Mouse (Mus musculus) kidney, adult 2 months (tissue): Measurements from ENCODE around the gene Dnajc7. TPM values are rescaled to one million over a fixed set of nuclear protein-coding genes. Genes with fewer than 3 reads are reported as not detected.

ENCODE experiments used
- DNase-seq: peaks from one replicate; pipeline ENCODE4 v3.0.0; 2021
- H3K27ac ChIP-seq: fragments of 200-500 bp; 2 replicates; pipeline ENCODE4 v1.5.1; 2012; ENCODE audit warnings: low read depth, low read length, control low read depth, inconsistent platforms; ENCODE audit not compliant: insufficient read depth
- H3K27me3 ChIP-seq: fragments of 200-500 bp; replicated peaks from 2 replicates; pipeline ENCODE4 v1.6.1; 2012; ENCODE audit warnings: mild to moderate bottlenecking, moderate library complexity, low read length, inconsistent platforms; ENCODE audit not compliant: control insufficient read depth, insufficient read depth
- H3K36me3 ChIP-seq: fragments of 200-500 bp; 2 replicates; pipeline ENCODE4 v1.6.1; 2012; ENCODE audit warnings: mild to moderate bottlenecking, moderate library complexity, low read length, inconsistent platforms; ENCODE audit not compliant: control insufficient read depth, insufficient read depth
- H3K4me1 ChIP-seq: fragments of 200-500 bp; 2 replicates; pipeline ENCODE4 v1.6.1; 2011; ENCODE audit warnings: low read length; ENCODE audit not compliant: control insufficient read depth, insufficient read depth
- H3K4me3 ChIP-seq: fragments of 200-500 bp; 2 replicates; pipeline ENCODE4 v1.5.1; 2011; ENCODE audit warnings: mild to moderate bottlenecking, low read depth, low read length, control low read depth; ENCODE audit not compliant: insufficient read depth
- CTCF ChIP-seq: fragments of 200-500 bp; conservative IDR thresholded peaks from 2 replicates; pipeline ENCODE4 v1.5.1; 2011; ENCODE audit warnings: low read depth, mild to moderate bottlenecking, control low read depth, low read length, moderate library complexity, mixed read lengths; ENCODE audit not compliant: insufficient read depth, insufficient read length
- POLR2A ChIP-seq: fragments of 200-500 bp; IDR thresholded peaks from one replicate; pipeline ENCODE4 v1.6.1; 2011; ENCODE audit warnings: low read depth, low read length, control low read depth
- WGBS: fragments of 180-500 bp; shearing (Covaris S2); methylation state at CpG from one replicate; pipeline ENCODE4 v1.1.7; 2018; 5-methylcytosine and 5-hydroxymethylcytosine counted together
- polyA plus RNA-seq: library from polyadenylated mRNA; depleted of rRNA; stranded (reverse); fragments of >200 nt; gene quantifications from 2 replicates; pipeline ENCODE4 v1.2.3, GENCODE M21; 2012

Dnajc7 gene
- polyA plus RNA-seq, 1 experiment: 45.6 TPM

GRCm38 (mm10) chr11:100550101-100550500, 69.9 kb downstream of the Dnajc7 start:
- Histone ChIP-seq H3K36me3 (no peaks in the 10 kb centered on the region), H3K27ac (no peak overlapping the region), H3K4me1 (peaks cover 2% of the 10 kb centered on the region; the same call in 1 of the 2 replicates), H3K4me3 (no peak overlapping the region), H3K27me3 (no peaks in the 10 kb centered on the region)
- TF ChIP-seq POLR2A (no peak), CTCF (no peak)
- DNase-seq: no peak
- WGBS: 81% methylated on average over 6 of the region's 6 CpGs

- WGBS: 85% methylated on average over 8 of the region's 8 CpGs
- Histone ChIP-seq H3K27ac (no peak overlapping the region), H3K27me3 (no peaks in the 10 kb centered on the region), H3K4me1 (peaks cover 4% of the 10 kb centered on the region; the same call in 1 of the 2 replicates), H3K4me3 (no peak overlapping the region), H3K36me3 (no peaks in the 10 kb centered on the region)
- no peak for TF ChIP-seq CTCF
- DNase-seq: no peak
These were observed 70.5 kb downstream of the Dnajc7 start for GRCm38 (mm10) chr11:100549466-100549865.

- DNase-seq: no peak
These were observed 71.8 kb downstream of the Dnajc7 start for GRCm38 (mm10) chr11:100548141-100548540.

GRCm38 (mm10) chr11:100546955-100547354, 73.0 kb downstream of the Dnajc7 start:
- no peaks in the 10 kb centered on the region for H3K36me3 ChIP-seq
- TF ChIP-seq CTCF (no peak), POLR2A (no peak)
- no peaks in the 10 kb centered on the region for H3K27me3 ChIP-seq
- no peak overlapping the region for H3K27ac ChIP-seq
- H3K4me3 ChIP-seq: no peak overlapping the region
- DNase-seq: no peak
- 82% methylated on average over 6 of the region's 6 CpGs for WGBS
- H3K4me1 ChIP-seq: peaks cover 4% of the 10 kb centered on the region; the same call in 1 of the 2 replicates

More at GRCm38 (mm10) chr11:100548141-100548540, 71.8 kb downstream of the Dnajc7 start:
- WGBS: 75% methylated on average over 6 of the region's 6 CpGs
- Histone ChIP-seq H3K27ac (no peak overlapping the region), H3K4me3 (no peak overlapping the region), H3K4me1 (peaks cover 4% of the 10 kb centered on the region; the same call in 1 of the 2 replicates), H3K27me3 (no peaks in the 10 kb centered on the region), H3K36me3 (no peaks in the 10 kb centered on the region)
- no peak for TF ChIP-seq POLR2A
- no peak for TF ChIP-seq CTCF

- 29% methylated on average over 7 of the region's 7 CpGs for WGBS
- DNase-seq: no peak
- Histone ChIP-seq H3K27ac (peak overlapping the region; percentile 36; the same call in 1 of the 2 replicates), H3K36me3 (no peaks in the 10 kb centered on the region), H3K4me3 (peak overlapping the region; percentile 51), H3K4me1 (peaks cover 4% of the 10 kb centered on the region; the same call in 1 of the 2 replicates), H3K27me3 (no peaks in the 10 kb centered on the region)
- TF ChIP-seq POLR2A (no peak), CTCF (no peak)
These were observed 74.3 kb downstream of the Dnajc7 start for GRCm38 (mm10) chr11:100545746-100546085.

GRCm38 (mm10) chr11:100544832-100545745, 74.9 kb downstream of the Dnajc7 start, which contains the start of gene Ttc25:
Gene Ttc25 (plus strand): TSS chr11:100545607.
- Histone ChIP-seq H3K27ac (peak within 1 kb of the TSS; percentile 36; the same call in 1 of the 2 replicates), H3K36me3 (no peaks in the 10 kb centered on the region)
- no peak for TF ChIP-seq POLR2A
- 0 out of 2 replicates have a peak, but pooled peaks have one; percentile 21 for TF ChIP-seq CTCF

GRCm38 (mm10) chr11:100541577-100541976, 78.4 kb downstream of the Dnajc7 start:
- no peaks in the 10 kb centered on the region for H3K36me3 ChIP-seq
- H3K27me3 ChIP-seq: no peaks in the 10 kb centered on the region
- no peak overlapping the region for H3K27ac ChIP-seq
- DNase-seq: no peak
- peaks cover 4% of the 10 kb centered on the region; the same call in 1 of the 2 replicates for H3K4me1 ChIP-seq
- WGBS: 91% methylated on average over 2 of the region's 2 CpGs
- TF ChIP-seq POLR2A: no peak
- TF ChIP-seq CTCF: no peak
- no peak overlapping the region for H3K4me3 ChIP-seq

More at GRCm38 (mm10) chr11:100544832-100545745, 74.9 kb downstream of the Dnajc7 start, which contains the start of gene Ttc25:
- H3K27me3 ChIP-seq: no peaks in the 10 kb centered on the region
- WGBS: 5% methylated on average over 28 of the region's 28 CpGs
- peak within 1 kb of the TSS; percentile 51 for H3K4me3 ChIP-seq
- DNase-seq: peak; percentile 94
- peaks cover 4% of the 10 kb centered on the region; the same call in 1 of the 2 replicates for H3K4me1 ChIP-seq
